Mouse (Mus musculus) Patski (cell line): Measurements from ENCODE around the gene Tagap1. TPM values are rescaled to one million over a fixed set of nuclear protein-coding genes. Genes with fewer than 3 reads are reported as not detected.
"Not testable (repeated sequence)": the region's sequence is repeated elsewhere in the genome, so short reads cannot be mapped to it uniquely, and the experiment has no call there.

Experiments used
- ATAC-seq: fragments of 100-300 bp; one replicate; pipeline ENCODE4 v1.8.0; 2021
- CTCF ChIA-PET: fragments of 350-600 bp; sonication (Branson Sonifier 250); formaldehyde crosslinking; loops from one replicate; lab custom pipeline; 2022; ENCODE audit warnings: inconsistent platforms; lab: Charles Lee
- POLR2A ChIA-PET: fragments of 350-600 bp; sonication (Branson Sonifier 250); formaldehyde crosslinking; loops from one replicate; lab custom pipeline; 2022; ENCODE audit warnings: antibody characterized with exemption, inconsistent platforms; lab: Charles Lee
- DNase-seq: peaks from one replicate; pipeline ENCODE4 v3.0.0-alpha.2; 2011; ENCODE audit warnings: low read depth, low spot score
- H3K27me3 ChIP-seq: fragments of 371-371 bp; one replicate; pipeline ENCODE4 v1.5.1; 2021
- CTCF ChIP-seq: fragments of 100-300 bp; IDR thresholded peaks from one replicate; pipeline ENCODE4 v1.5.1; 2021
- in situ Hi-C: fragments of 300-500 bp; cut with MboI; formaldehyde crosslinking; loops from 3 replicates; pipeline ENCODE4 v1.11.1; 2018; ENCODE audit warnings: low pct_unique_long_range_greater_than_20kb, mixed read lengths
- polyA plus RNA-seq: library from polyadenylated mRNA; unstranded; gene quantifications from one replicate; pipeline ENCODE4 v1.2.3, GENCODE M21; 2021

Gene Tagap1
- polyA plus RNA-seq, 1 experiment from 2014 or later = 9.9 TPM

DNA sequence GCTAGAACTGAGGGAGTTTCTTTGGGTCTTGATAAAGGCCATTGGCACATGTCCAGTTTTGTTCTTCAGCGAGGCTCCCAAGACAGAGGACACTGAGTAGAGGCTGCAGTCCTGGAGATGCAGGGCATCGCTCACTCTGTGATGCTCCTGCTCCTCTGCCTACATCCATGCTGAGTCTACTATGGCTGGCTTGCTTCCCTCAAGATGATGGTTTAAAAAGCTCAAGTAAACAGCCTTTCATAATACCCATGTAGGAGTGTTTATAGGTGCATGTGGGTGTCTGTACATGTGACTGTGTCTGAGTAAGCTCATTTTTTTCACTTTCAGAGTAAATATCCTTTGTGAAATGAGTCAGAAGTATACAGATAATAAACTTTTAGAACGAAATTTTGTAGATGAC is 14.0 kb upstream of the Tagap1 start:
- H3K27me3 ChIP-seq, in situ Hi-C loops, DNase-seq, CTCF ChIA-PET, POLR2A ChIA-PET, ATAC-seq: not testable (repeated sequence)

DNA sequence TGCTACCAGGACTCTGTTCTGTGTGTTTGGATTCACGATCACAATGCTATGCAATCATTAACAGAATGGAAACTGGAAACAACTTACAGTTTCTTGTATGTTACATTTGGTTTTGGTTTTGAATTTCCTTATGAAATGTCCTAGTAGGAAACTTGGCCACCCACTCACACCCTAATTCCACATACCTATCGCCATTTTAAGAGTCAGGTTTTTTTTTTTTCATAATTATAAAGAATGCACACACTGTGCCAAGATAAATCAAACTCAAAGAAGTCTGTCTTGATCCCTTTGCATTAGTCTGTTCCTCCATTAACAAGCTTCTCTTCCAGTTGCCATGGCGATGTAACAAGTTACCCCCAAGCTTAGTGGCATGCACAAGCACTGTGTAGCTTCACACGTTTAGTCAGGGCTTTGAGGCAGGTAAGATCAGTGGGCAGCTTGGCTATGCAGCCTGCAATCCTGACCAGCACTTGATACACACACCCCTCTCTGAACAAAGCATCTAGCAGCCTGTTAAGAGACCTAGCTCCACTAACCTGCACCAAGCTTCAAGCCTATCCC is 12.0 kb upstream of the Tagap1 start:
- in situ Hi-C loops, H3K27me3 ChIP-seq, POLR2A ChIA-PET, CTCF ChIA-PET, ATAC-seq, DNase-seq: not testable (repeated sequence)

DNA sequence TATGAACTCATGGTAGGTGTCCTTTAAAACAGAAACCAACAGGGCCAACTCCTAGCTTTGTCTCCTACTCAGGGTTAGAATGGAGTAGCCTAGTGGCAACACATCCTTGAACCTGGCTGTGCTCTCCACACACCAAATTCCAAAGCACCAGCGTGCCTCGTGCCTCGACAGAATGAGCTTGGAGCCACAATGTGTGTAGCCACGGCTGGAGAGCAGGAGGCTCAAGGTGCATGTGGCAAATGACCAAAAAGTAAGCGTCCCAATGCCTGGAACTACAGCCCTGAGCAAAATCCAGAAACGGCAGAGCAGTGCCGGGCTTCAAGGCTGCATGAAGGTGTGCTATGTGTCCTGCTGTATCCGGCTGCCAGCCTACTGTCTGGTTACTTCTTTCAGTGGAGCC is 10.3 kb upstream of the Tagap1 start:
- H3K27me3 ChIP-seq, POLR2A ChIA-PET, CTCF ChIA-PET, ATAC-seq, DNase-seq, in situ Hi-C loops: not testable (repeated sequence)

DNA sequence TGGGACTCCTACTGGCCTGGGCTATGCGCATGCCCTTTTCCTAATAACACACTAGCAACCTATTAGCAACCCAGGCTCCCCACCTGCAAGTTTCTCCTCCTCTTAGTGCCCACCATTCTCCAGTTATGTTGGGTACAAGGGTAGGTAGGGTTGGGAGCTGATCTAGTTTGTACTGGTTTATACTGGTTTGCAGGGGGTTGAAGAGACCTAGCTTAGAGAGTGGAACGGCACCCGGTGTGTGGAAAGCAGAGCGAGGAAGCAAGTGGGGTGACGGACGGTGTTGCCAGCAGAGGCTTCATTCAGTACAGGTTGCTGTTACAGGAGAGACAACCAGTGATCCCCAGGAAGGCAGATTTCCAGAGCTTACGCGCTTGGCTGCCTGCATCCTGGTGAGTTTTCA is 9.4 kb upstream of the Tagap1 start, which contains the start of gene Rnaset2b:
Rnaset2b (plus strand) TSS at position 301 of the 400 bp plus-strand sequence.
- ATAC-seq, POLR2A ChIA-PET, in situ Hi-C loops, H3K27me3 ChIP-seq, CTCF ChIA-PET, DNase-seq: not testable (repeated sequence)

DNA sequence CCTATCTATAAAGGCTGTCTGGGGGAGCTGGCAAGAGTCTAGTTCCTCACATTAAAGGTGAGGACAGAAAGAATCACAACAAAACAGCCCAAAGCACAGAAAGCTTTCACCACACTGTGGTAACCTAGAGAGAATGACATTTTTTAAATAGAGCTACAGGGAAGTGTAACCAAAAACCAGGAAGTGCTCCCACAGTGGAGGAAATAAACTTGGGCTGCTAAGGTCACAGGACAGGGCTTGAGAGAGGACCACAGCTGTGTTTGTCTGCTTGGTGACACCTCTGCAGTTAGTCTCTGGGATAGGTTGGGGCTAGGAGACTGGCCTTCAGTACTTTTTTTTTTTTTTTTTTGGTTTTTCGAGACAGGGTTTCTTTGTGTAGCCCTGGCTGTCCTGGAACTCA is 6.7 kb upstream of the Tagap1 start:
- in situ Hi-C loops, ATAC-seq, CTCF ChIA-PET, H3K27me3 ChIP-seq, DNase-seq, POLR2A ChIA-PET: not testable (repeated sequence)

DNA sequence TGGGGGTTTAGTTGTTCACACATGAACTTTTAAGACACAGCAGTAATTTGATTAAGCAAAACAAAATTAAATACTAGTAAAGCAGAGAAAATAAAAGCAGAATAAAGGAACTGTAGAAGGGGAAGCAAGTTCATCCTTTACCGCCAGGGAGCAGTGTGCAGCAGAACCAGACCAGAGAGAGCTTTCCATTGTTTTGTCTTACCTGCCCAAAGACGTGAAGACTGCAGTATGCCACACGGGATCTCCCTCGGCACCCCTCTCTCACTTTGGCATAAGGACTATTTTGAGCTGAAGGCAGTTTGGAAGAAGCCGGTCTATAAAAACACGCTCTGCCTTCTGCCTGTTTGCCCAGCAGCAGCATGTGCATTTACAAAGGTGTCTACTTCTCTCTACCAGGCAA is 4.4 kb upstream of the Tagap1 start:
- POLR2A ChIA-PET, H3K27me3 ChIP-seq, ATAC-seq, CTCF ChIA-PET, DNase-seq, in situ Hi-C loops: not testable (repeated sequence)
- TF ChIP-seq CTCF = peak; percentile 12

DNA sequence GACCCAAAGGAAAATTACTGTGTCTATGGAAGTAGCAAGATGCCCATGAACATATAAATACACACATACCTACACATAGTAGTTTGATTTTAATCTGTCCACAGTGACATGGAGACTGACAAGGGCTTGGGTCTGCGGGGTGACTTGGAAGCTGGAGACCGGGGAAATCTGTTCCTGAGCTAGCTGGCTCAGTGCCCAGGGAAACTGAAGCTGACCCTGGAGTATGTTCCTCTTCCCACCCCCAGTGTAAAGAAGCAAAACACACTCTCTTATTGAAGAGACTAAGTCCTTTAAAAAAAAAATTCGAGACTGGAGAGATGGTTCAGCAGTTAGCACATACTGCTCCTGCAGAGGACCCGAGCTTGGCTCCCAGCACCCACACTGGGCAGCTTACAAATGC is 2.0 kb upstream of the Tagap1 start:
- ATAC-seq, CTCF ChIA-PET, POLR2A ChIA-PET, in situ Hi-C loops, H3K27me3 ChIP-seq, DNase-seq: not testable (repeated sequence)

DNA sequence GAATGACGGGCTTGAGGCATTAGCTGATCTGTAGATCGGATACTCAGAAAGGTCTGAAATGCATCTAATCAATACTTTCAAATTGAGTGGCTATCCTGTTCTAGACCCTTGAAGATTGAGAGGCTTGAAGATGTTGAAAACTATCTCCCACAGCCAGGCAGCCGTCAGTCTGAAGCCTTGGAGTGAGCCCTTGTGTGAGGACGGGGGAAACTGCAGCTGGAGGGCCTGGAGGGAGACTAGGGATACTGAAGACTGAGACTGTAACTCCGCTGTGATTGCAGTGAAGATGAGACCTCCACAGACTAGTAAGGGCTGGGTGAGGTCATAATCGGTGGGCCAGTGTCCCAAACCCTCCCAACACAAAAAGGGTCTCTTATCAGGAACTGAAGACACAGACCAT is 1.4 kb upstream of the Tagap1 start:
- POLR2A ChIA-PET, in situ Hi-C loops, DNase-seq, H3K27me3 ChIP-seq, CTCF ChIA-PET, ATAC-seq: not testable (repeated sequence)

DNA sequence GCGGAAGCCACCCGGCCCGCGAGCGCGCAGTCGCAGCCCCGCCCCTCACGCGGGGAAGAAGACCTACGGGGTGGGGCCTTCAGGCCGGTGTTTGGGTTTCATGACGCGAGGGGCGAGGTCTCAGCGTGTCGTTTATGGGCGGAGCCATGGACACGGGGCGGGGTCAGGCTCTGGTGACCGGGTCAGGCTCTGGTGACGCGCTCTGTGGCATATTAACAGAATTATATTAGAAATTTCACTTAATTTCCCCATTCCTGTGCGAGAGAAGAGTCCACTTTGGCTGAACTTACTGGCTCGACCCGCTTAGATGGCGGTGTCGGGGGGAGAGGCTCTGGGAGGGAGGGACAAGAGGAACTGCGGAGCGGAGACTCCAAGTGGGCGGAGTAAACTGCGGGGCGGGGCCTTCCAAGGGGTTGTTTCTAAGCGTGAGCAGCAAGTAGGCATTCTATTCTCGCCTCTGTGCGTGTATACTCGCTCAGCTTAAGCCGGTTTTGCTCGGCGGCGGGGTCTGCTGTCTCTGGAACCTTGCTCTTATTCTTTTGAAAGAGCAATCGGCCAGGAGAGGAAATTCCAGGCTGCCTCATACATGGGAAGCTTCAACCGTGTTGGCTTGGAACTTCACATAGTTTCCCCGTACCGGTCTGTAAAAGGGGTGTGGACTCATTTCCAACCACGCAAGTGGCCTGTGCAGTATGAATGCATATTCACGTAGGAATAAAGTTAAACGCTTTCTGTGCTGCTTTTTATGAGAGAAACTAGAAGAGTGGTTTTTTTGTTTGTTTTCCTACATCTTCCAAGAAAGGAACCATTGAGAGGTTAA is 435 bp upstream of the Tagap1 start:
- ATAC-seq = peak; percentile 94
- POLR2A ChIA-PET, H3K27me3 ChIP-seq, in situ Hi-C loops, DNase-seq, CTCF ChIA-PET: not testable (repeated sequence)

DNA sequence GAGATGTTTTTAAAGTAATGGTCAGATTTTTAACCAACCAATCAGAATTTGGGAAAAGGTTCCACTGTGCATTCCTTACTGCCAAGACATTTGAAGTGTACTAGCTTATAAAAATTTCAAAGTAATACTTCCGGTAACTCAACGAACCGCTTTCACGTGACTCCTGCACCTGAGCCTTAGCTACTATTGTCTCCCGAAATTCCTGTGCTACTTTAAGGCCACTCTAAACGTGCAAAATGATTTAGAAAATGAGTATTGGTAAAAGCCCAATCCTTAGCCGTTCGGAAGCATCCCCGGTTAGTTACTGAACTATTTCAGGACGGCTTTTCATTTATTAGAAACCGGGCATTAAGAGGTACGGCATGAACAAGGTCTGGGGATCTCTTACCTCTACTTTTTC is 607 bp downstream of the Tagap1 start:
- in situ Hi-C loops, DNase-seq, ATAC-seq, CTCF ChIA-PET, H3K27me3 ChIP-seq, POLR2A ChIA-PET: not testable (repeated sequence)

DNA sequence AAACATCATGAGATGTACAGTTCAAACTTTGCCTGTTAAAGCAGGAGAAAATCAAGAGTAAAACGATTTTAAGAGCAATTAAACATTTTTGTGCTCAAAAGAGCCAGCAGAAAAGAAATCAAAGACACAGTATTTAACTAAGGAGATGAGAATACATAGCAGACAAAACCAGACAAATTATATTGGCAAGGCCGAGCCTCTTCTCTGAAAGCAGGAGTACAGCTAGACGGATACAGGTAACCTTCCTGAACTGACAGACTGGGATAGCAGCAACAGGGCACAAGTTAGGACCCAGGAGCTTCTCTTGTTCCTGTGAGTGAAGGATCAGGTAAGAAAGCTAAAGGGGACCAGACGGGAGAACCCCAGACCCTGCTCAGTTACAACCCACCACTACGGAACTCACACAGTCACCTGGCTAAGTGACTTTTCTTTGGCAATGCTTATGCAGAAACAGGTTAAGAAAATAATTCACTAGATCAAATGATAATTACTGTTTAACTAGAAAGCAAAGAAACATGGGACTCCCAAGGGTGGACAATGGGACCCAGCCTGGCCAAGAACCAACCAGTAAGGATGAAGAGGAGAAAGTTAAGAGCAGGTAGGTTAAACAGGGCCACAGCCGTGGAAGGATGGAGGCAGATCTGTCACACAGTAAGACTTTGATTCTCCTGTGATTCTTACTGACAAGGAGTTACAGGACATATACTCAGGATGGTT is 1.3 kb downstream of the Tagap1 start:
- ATAC-seq, POLR2A ChIA-PET, H3K27me3 ChIP-seq, DNase-seq, CTCF ChIA-PET, in situ Hi-C loops: not testable (repeated sequence)

DNA sequence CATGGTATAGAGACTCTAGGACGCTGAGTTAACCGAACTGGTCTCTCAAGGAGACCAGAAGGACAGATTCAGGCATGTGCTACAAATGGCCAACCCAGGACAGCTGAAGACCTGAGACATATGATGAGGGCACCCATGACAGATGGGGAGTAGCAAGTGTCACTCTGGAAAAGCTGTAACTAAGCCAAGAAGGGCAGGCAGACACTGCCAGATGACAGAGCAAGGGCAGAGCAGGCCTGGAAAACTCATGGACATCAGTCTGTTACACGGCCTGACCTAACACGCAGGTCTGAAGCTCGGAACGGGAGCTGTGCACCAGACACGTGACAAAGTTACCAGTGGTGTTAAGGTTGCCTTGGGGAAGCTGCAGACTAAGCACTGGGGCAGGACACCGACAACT is 2.1 kb downstream of the Tagap1 start:
- H3K27me3 ChIP-seq, CTCF ChIA-PET, ATAC-seq, DNase-seq, POLR2A ChIA-PET, in situ Hi-C loops: not testable (repeated sequence)

DNA sequence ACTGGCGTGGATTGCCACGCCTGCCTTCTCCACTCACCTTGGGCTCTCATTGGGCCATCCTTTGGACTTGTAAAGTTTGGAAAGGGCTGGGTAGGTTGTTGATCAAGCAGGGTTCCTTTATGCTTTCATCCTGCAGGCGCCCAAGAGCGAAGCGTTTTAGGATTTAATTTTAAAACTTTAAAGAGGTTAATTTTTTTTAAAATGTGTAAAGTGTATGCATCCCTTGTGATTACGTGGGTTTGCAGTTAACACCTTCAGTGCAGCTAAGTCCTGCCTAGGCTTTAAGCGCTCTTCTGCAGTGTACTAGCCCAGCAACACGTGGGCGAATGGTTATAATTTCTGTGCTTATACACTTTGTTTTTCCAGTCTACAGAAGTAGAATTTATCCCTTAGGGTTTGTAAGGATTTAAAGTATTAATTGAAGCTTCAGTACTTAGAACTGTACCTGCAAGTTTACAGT is 12.2 kb downstream of the Tagap1 start:
- POLR2A ChIA-PET = interaction anchor here (0.9 kb wide), 1 partner anchor 997 kb away, joined by 4 read pairs; no protein-coding TSS in a partner anchor
- in situ Hi-C loops = loop anchor here (5.0 to 10.0 kb wide), 2 partner anchors 96 to 996 kb away; partner anchors contain the start of gene Rsph3a
- peak; percentile 15 for ATAC-seq

DNA sequence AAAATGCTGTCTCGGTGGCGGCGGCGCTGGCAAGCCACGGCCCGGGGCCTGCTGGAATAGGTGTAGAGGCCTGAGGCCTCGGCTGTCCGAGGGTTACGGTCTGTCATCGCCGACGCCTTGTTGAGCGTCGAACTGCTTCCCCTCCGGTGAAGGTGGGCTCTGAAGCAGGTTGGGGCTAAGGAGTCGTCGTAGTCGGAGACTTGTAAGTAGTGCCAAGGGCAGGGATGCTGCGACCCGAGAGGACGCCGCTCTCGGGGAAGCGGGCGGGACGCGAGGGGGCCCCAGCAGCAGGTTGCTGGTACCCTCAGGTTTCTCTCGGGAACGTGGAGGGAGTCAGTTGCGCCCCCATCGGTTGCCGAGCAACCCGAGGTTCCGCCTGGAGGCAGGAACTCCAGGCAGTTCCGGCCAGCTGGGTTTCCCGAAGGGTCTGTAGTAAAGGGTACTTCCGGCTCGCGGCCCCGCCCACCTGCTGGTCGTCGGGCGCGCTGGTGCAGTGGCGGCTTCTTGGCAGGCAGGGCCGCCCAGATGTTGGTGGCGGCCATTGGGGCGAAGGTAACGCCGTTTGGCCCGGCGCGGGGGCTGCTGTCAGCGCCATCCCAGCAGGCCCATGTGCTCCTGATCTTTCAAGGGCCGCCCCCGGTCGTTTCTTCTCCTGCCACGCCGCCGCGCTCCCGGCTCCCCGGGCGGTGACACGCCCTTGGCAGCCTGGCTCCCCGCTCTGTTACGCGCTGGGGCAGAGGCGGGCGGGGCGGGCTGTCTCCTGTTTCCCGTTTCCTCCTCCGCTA is 12.8 kb downstream of the Tagap1 start, which contains the start of gene Rsph3b:
Rsph3b (minus strand) TSS at position 699 of the 785 bp plus-strand sequence.
- ATAC-seq (peak; percentile 98), DNase-seq (peak; percentile 57)
- CTCF ChIA-PET, H3K27me3 ChIP-seq: not testable (repeated sequence)
- in situ Hi-C loops = loop anchor here (5.0 to 10.0 kb wide), 2 partner anchors 96 to 997 kb away; partner anchors contain the start of gene Rsph3a
- POLR2A ChIA-PET = interaction anchor here (0.9 kb wide), 1 partner anchor 998 kb away, joined by 4 read pairs; no protein-coding TSS in a partner anchor

More for the DNA sequence above, 12.2 kb downstream of the Tagap1 start:
- DNase-seq = peak; percentile 60
- CTCF ChIA-PET, H3K27me3 ChIP-seq: not testable (repeated sequence)
